Mouse (Mus musculus) ES-E14 (cell line): ENCODE results near the gene Fbxo31. TPM values are rescaled to one million over a fixed set of nuclear protein-coding genes. Genes with fewer than 3 reads are reported as not detected.
"Not testable (repeated sequence)": the region's sequence is repeated elsewhere in the genome, so short reads cannot be mapped to it uniquely, and the experiment has no call there.

Experiments
- DNase-seq: peaks from one replicate; pipeline ENCODE4 v3.0.0-alpha.2; 2013; ENCODE audit warnings: low read depth, low spot score
- H3K27ac ChIP-seq: 2 replicates; pipeline ENCODE4 v1.5.1; 2012; ENCODE audit warnings: low read depth, mild to moderate bottlenecking, low read length, moderate library complexity, mixed read lengths; ENCODE audit not compliant: poor library complexity, insufficient read depth, severe bottlenecking
- H3K36me3 ChIP-seq: 2 replicates; pipeline ENCODE4 v1.6.1; 2012; ENCODE audit warnings: mild to moderate bottlenecking, low read length, moderate library complexity, mixed read lengths; ENCODE audit not compliant: control insufficient read depth, poor library complexity, insufficient read depth, severe bottlenecking
- H3K4me1 ChIP-seq, 2 experiments: fragments of 150-350 bp in 1 of 2; sonication (generic) in 1 of 2; 2 replicates each; pipeline ENCODE4 v1.6.1; 2012; ENCODE audit warnings: low read length in 2 of 2, mild to moderate bottlenecking in 1 of 2, mixed read lengths in 1 of 2; ENCODE audit not compliant: control insufficient read depth in 2 of 2, insufficient read depth in 2 of 2, poor library complexity in 1 of 2
- H3K4me3 ChIP-seq, 2 experiments: fragments of 150-350 bp in 1 of 2; sonication (generic) in 1 of 2; 2 replicates each; pipeline ENCODE4 v1.5.1; 2012; ENCODE audit warnings: low read length in 2 of 2, low read depth in 1 of 2, mild to moderate bottlenecking in 1 of 2, mixed read lengths in 1 of 2; ENCODE audit not compliant: insufficient read depth in 1 of 2, poor library complexity in 1 of 2, severe bottlenecking in 1 of 2
- H3K9ac ChIP-seq: 2 replicates; pipeline ENCODE4 v1.6.1; 2012; ENCODE audit warnings: low read depth, mild to moderate bottlenecking, low read length, mixed read lengths; ENCODE audit not compliant: poor library complexity, insufficient read depth, severe bottlenecking
- H3K9me3 ChIP-seq: fragments of 150-350 bp; sonication (generic); 2 replicates; pipeline ENCODE4 v1.6.1; 2012; ENCODE audit warnings: low read depth, mild to moderate bottlenecking, low read length; ENCODE audit not compliant: control insufficient read depth, insufficient read depth
- CHD2 ChIP-seq: IDR thresholded peaks from 2 replicates; pipeline ENCODE4 v1.6.1; 2014; ENCODE audit warnings: mild to moderate bottlenecking, low read depth, low read length, inconsistent platforms
- HCFC1 ChIP-seq: IDR thresholded peaks from 2 replicates; pipeline ENCODE4 v1.6.1; 2012; ENCODE audit warnings: low read length, inconsistent platforms, borderline replicate concordance; ENCODE audit not compliant: insufficient read depth
- MAFK ChIP-seq: IDR thresholded peaks from 2 replicates; pipeline ENCODE4 v1.6.1; 2014; ENCODE audit warnings: mild to moderate bottlenecking, low read depth, low read length, inconsistent platforms; ENCODE audit not compliant: insufficient read depth
- ZC3H11A ChIP-seq: IDR thresholded peaks from 2 replicates; pipeline ENCODE4 v1.6.1; 2012; ENCODE audit warnings: low read depth, mild to moderate bottlenecking, inconsistent platforms, low read length, borderline replicate concordance
- ZNF384 ChIP-seq: IDR thresholded peaks from 2 replicates; pipeline ENCODE4 v1.6.1; 2012; ENCODE audit warnings: low read depth, low read length, inconsistent platforms
- in situ Hi-C, 2 experiments: fragments of 600-800 bp; cut with MboI; formaldehyde crosslinking; loops; one replicate each; pipeline ENCODE4 v1.15.1; 2025; ENCODE audit warnings: low sequenced_read_pairs in 2 of 2, inconsistent platforms in 1 of 2; ENCODE audit not compliant: unreplicated experiment in 2 of 2
- total RNA-seq: library from RNA; depleted of rRNA; stranded (reverse); fragments of 300-350 nt; gene quantifications from 2 replicates; pipeline ENCODE4 v1.2.3, GENCODE M21; 2012

The Fbxo31 gene
- total RNA-seq, 1 experiment = 15.5 TPM

GRCm38 (mm10) chr8:121598190-121598589 is 19.6 kb upstream of the Fbxo31 start:
- Histone ChIP-seq H3K4me1 (no peaks in the 10 kb centered on the region), H3K9me3 (no peaks in the 10 kb centered on the region), H3K27ac (no peak overlapping the region), H3K36me3 (peaks cover 35% of the 10 kb centered on the region; the same call in 1 of the 2 replicates), H3K9ac (no peak overlapping the region), H3K4me3 (no peak overlapping the region)
- no peak for DNase-seq
- no peak for TF ChIP-seq HCFC1
- TF ChIP-seq MAFK = no peak
- TF ChIP-seq ZC3H11A = no peak
- TF ChIP-seq CHD2 = no peak
- TF ChIP-seq ZNF384 = no peak
- in situ Hi-C loops = no loop called here

- H3K9me3 ChIP-seq, H3K4me3 ChIP-seq, in situ Hi-C loops, DNase-seq, H3K27ac ChIP-seq, H3K4me1 ChIP-seq, H3K9ac ChIP-seq: not testable (repeated sequence)
- H3K36me3 ChIP-seq = peaks cover 36% of the 10 kb centered on the region; the same call in 1 of the 2 replicates
Measured at GRCm38 (mm10) chr8:121597492-121597891, 18.9 kb upstream of the Fbxo31 start.

- Histone ChIP-seq H3K27ac (no peak overlapping the region), H3K4me1 (peaks cover 0 to 19% of the 10 kb centered on the region in 2 experiments; a peak in 1 of 4 replicates), H3K9ac (no peak overlapping the region), H3K36me3 (peaks cover 41% of the 10 kb centered on the region; the same call in 1 of the 2 replicates), H3K4me3 (no peak overlapping the region), H3K9me3 (no peaks in the 10 kb centered on the region)
- in situ Hi-C loops = no loop called here
- TF ChIP-seq ZC3H11A (no peak), MAFK (no peak), ZNF384 (no peak), CHD2 (no peak), HCFC1 (no peak)
- no peak for DNase-seq
Measured at GRCm38 (mm10) chr8:121593983-121594382, 15.4 kb upstream of the Fbxo31 start.

- H3K27ac ChIP-seq = no peak overlapping the region
- no peaks in the 10 kb centered on the region for H3K9me3 ChIP-seq
- no peak overlapping the region for H3K4me3 ChIP-seq
- peaks cover 0 to 20% of the 10 kb centered on the region in 2 experiments; a peak in 1 of 4 replicates for H3K4me1 ChIP-seq
- peaks cover 41% of the 10 kb centered on the region; the same call in 1 of the 2 replicates for H3K36me3 ChIP-seq
- no peak overlapping the region for H3K9ac ChIP-seq
- no peak for TF ChIP-seq HCFC1
- no peak for TF ChIP-seq ZC3H11A
- TF ChIP-seq ZNF384 = no peak
- no peak for TF ChIP-seq MAFK
- in situ Hi-C loops = no loop called here
- DNase-seq = no peak
Measured at GRCm38 (mm10) chr8:121593293-121593692, 14.7 kb upstream of the Fbxo31 start.
